ENCODE assay signal across 15 mouse cellular contexts in the genomic region with DNA sequence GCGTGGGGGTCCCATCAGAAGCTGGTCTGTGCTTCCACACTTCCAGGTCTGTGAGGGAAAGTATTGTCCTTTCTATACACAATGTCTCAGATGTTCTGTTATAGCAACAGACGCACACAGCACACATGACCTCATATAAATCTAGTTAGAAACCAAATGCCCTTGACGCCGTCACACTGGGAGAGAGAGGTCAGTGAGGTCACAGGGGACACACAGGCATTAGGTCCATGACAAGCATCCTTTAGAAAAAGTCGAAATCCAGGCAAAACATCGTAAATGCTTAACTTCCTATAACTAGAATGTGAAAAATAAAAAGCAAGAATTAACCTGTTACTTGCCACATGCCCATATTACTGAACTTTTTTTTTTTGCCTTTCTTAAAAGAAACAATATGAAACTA.
"Had no signal": no experiment of that assay in that cellular context is flagged by ENCODE, and none has a peak within 500 bp of the region (broad histone marks: within the 10 kb centered on the region; RNA-seq: fewer than 3 reads in every experiment).

No protein-coding gene starts in this region.

- DNase-seq: lung, adult 18-20 months; lung, embryonic 14.5 days; lung, postnatal 10 days; lung, postnatal 4 days; right cerebral cortex, postnatal 14 days; thymus, adult 2 months; thymus, postnatal 25 days; thymus, postnatal 4 days had no signal

- ATAC-seq: midbrain, embryonic 13.5 days; midbrain, embryonic 15.5 days had no signal

- H3K27ac ChIP-seq: liver, embryonic 15.5 days; midbrain, embryonic 13.5 days; midbrain, embryonic 15.5 days; neural tube, embryonic 12.5 days; stomach, embryonic 15.5 days; stomach, postnatal 0 days had no signal

- H3K9me3 ChIP-seq: liver, embryonic 15.5 days; midbrain, embryonic 13.5 days; midbrain, embryonic 15.5 days; neural tube, embryonic 12.5 days; stomach, embryonic 15.5 days had no signal

- H3K27me3 ChIP-seq: liver, embryonic 15.5 days; midbrain, embryonic 13.5 days; midbrain, embryonic 15.5 days; neural tube, embryonic 12.5 days; stomach, embryonic 15.5 days had no signal

- H3K9ac ChIP-seq: liver, embryonic 15.5 days; lung, embryonic 14.5 days; midbrain, embryonic 13.5 days; midbrain, embryonic 15.5 days; neural tube, embryonic 12.5 days; stomach, embryonic 15.5 days had no signal

- H3K36me3 ChIP-seq: liver, embryonic 15.5 days; midbrain, embryonic 13.5 days; midbrain, embryonic 15.5 days; neural tube, embryonic 12.5 days; stomach, embryonic 15.5 days had no signal

- H3K4me3 ChIP-seq: liver, embryonic 15.5 days; midbrain, embryonic 13.5 days; midbrain, embryonic 15.5 days; neural tube, embryonic 12.5 days; stomach, embryonic 15.5 days had no signal

- H3K4me2 ChIP-seq: liver, embryonic 15.5 days; lung, embryonic 14.5 days; midbrain, embryonic 11.5 days; midbrain, embryonic 13.5 days; midbrain, embryonic 15.5 days; neural tube, embryonic 12.5 days; stomach, embryonic 15.5 days had no signal

- H3K4me1 ChIP-seq: liver, embryonic 15.5 days; midbrain, embryonic 13.5 days; midbrain, embryonic 15.5 days; neural tube, embryonic 12.5 days; stomach, embryonic 15.5 days had no signal
